Mouse (Mus musculus) lung, postnatal 0 days (tissue): ENCODE measurements around the gene Cdipt. TPM values are rescaled to one million over a fixed set of nuclear protein-coding genes. Genes with fewer than 3 reads are reported as not detected.

Source experiments
- ATAC-seq: fragments of 200-750 bp; cut with Nextera tagmentation; 2 replicates; pipeline ENCODE4 v1.8.0; 2017; ENCODE audit warnings: moderate library complexity
- DNase-seq: peaks from one replicate; pipeline ENCODE4 v3.0.0-alpha.2; 2016; ENCODE audit warnings: low spot score
- H3K27ac ChIP-seq: fragments of 300-500 bp; sonication (generic); 2 replicates; pipeline ENCODE4 v1.5.1; 2014; ENCODE audit warnings: antibody characterized with exemption, mild to moderate bottlenecking, low read length, mixed read lengths
- H3K27me3 ChIP-seq: fragments of 300-500 bp; sonication (generic); replicated peaks from 2 replicates; pipeline ENCODE4 v1.6.1; 2014; ENCODE audit warnings: low read length, mixed read lengths; ENCODE audit not compliant: insufficient read depth
- H3K36me3 ChIP-seq: fragments of 300-500 bp; sonication (generic); 2 replicates; pipeline ENCODE4 v1.6.1; 2014; ENCODE audit warnings: low read length, mixed read lengths; ENCODE audit not compliant: insufficient read depth
- H3K4me1 ChIP-seq: fragments of 300-500 bp; sonication (generic); 2 replicates; pipeline ENCODE4 v1.6.1; 2014; ENCODE audit warnings: antibody characterized with exemption, low read depth, low read length, mixed read lengths; ENCODE audit not compliant: insufficient read depth
- H3K4me2 ChIP-seq: fragments of 300-500 bp; sonication (generic); replicated peaks from 2 replicates; pipeline ENCODE4 v1.6.1; 2014; ENCODE audit warnings: low read depth, mild to moderate bottlenecking, low read length, moderate library complexity, mixed read lengths
- H3K4me3 ChIP-seq: fragments of 300-500 bp; sonication (generic); 2 replicates; pipeline ENCODE4 v1.5.1; 2014; ENCODE audit warnings: low read depth, low read length
- H3K9ac ChIP-seq: fragments of 300-500 bp; sonication (generic); replicated peaks from 2 replicates; pipeline ENCODE4 v1.6.1; 2014; ENCODE audit warnings: low read depth, mild to moderate bottlenecking
- H3K9me3 ChIP-seq: fragments of 300-500 bp; sonication (generic); 2 replicates; pipeline ENCODE4 v1.6.1; 2016; ENCODE audit warnings: low read length, mixed read lengths
- CTCF ChIP-seq: IDR thresholded peaks from 2 replicates; pipeline ENCODE4 v1.5.1; 2016; ENCODE audit warnings: antibody characterized with exemption, mild to moderate bottlenecking
- EP300 ChIP-seq: IDR thresholded peaks from 2 replicates; pipeline ENCODE4 v1.6.1; 2016; ENCODE audit warnings: antibody characterized with exemption, mild to moderate bottlenecking, control low read depth
- WGBS: fragments of 180-500 bp; shearing (Covaris S2); extraction: QIAGEN DNeasy Blood & Tissue Kit; methylation state at CpG from one replicate; pipeline ENCODE4 v1.1.7; 2014; 5-methylcytosine and 5-hydroxymethylcytosine counted together
- polyA plus RNA-seq: library from polyadenylated mRNA; unstranded; fragments of >200 nt; fragmentation: Nextera tagmentation; extraction: Ambion mirVana; gene quantifications from 2 replicates; pipeline ENCODE4 v1.2.1, GENCODE M21; 2015

Gene Cdipt
- polyA plus RNA-seq, 1 experiment from 2014 or later = 164 TPM

DNA sequence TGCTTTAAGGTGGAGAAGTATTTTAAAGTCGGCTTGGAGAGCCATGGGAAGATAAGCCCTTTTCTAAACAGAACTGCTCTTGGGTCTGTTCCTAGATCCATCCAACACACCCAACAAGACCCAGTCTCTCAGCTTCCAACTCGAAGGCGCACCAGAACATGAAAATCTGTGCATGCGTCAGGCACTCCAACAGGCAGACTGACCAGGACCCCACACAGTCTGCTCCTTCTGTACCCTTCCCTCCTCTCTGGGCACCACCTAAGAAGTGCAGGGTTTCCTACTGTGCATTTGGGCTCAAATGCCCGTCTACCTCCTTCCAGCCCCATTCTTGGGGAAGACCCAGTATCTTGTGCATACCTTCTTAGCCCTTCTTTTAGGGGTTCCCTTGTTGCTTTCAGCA, 44.8 kb downstream of the Cdipt start:
- DNase-seq (no peak), ATAC-seq (no peak)
- Histone ChIP-seq H3K4me3 (peak overlapping the region; percentile 26), H3K4me2 (peak overlapping the region; percentile 66), H3K27ac (peak overlapping the region; percentile 26; the same call in 1 of the 2 replicates), H3K27me3 (no peaks in the 10 kb centered on the region), H3K36me3 (no peaks in the 10 kb centered on the region; the same call in 1 of the 2 replicates), H3K9ac (0 out of 2 replicates have a peak overlapping the region, but pooled peaks have one; percentile 20), H3K9me3 (no peaks in the 10 kb centered on the region), H3K4me1 (peaks cover 25% of the 10 kb centered on the region; the same call in 1 of the 2 replicates)
- no peak for TF ChIP-seq EP300
- no peak for TF ChIP-seq CTCF
- 25% methylated on average over 5 of the region's 5 CpGs for WGBS

GRCm38 (mm10) chr7:127020901-127021562, 45.3 kb downstream of the Cdipt start, which contains the start of the genes Gm42742 and Prrt2:
Gene Gm42742, minus strand, starts transcription at chr7:127021097.
Gene Prrt2, minus strand, starts transcription at chr7:127021211.
- H3K4me3 ChIP-seq = peak within 1 kb of the TSS; percentile 26
- peak within 1 kb of the TSS; percentile 26; the same call in 1 of the 2 replicates for H3K27ac ChIP-seq
- WGBS = 2% methylated on average over 32 of the region's 37 CpGs
- no peaks in the 10 kb centered on the region for H3K9me3 ChIP-seq
- DNase-seq = peak; percentile 64
- H3K9ac ChIP-seq = peak within 1 kb of the TSS; percentile 20; the same call in 1 of the 2 replicates
- no peak for ATAC-seq
- peaks cover 22% of the 10 kb centered on the region; the same call in 1 of the 2 replicates for H3K4me1 ChIP-seq
- H3K27me3 ChIP-seq = no peaks in the 10 kb centered on the region
- peak within 1 kb of the TSS; percentile 66 for H3K4me2 ChIP-seq
- TF ChIP-seq CTCF (peak; percentile 9; the same call in 1 of the 2 replicates), EP300 (no peak)
- H3K36me3 ChIP-seq = no peaks in the 10 kb centered on the region; the same call in 1 of the 2 replicates

DNA sequence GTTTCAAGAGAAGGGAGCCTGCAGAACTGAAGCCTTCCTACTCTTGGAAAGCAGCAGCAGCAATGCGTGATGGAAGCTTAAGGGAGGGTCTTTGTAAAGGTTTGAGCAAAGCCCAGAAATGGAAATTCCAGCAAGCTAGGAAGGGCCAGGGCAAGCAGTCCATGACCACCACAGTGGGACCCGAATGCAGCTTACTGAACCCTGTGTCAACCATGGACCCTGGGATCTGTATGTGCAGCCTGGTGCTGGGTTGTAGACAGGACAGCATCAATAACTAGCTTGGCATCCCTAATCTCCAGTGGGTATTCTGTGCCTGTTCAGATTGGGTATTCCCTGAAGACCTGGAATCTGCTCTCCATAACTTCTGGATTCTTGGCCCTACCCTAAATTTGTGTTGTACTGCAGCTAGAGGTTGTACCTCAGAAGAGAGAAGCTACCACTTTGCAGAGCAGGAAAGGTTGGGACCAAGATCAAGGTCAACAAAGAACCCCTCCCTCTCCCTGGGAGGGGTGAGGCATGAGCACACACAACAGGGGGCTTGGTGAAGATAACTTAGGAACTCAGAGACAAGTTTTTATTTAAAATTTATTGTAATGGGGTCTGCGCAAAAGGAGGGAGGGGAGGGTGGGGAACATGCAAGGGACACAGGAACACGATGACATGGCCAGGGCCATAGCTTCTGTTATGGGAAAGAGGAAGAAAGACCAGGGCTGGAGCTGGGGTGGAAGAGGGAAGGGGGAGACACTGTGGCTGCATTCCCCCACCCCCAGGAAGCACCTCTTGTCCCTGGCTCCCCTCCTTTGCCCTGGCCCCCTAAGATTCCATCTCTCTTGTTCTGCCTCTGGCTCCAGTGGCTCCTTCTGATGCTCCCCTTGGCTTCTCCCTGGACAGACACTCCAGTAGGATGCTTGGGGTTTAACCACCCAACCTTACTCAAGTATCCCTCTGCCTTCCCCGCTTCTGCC, 46.1 kb downstream of the Cdipt start:
- 0 out of 2 replicates have a peak overlapping the region, but pooled peaks have one; percentile 20 for H3K9ac ChIP-seq
- H3K27me3 ChIP-seq = no peaks in the 10 kb centered on the region
- WGBS = 39% methylated on average over 4 of the region's 5 CpGs
- H3K27ac ChIP-seq = no peak overlapping the region
- no peak for TF ChIP-seq CTCF
- TF ChIP-seq EP300 = no peak
- no peaks in the 10 kb centered on the region; the same call in 1 of the 2 replicates for H3K36me3 ChIP-seq
- DNase-seq (no peak), ATAC-seq (no peak)
- H3K9me3 ChIP-seq = no peaks in the 10 kb centered on the region
- peak overlapping the region; percentile 66; the same call in 1 of the 2 replicates for H3K4me2 ChIP-seq
- peaks cover 22% of the 10 kb centered on the region; the same call in 1 of the 2 replicates for H3K4me1 ChIP-seq
- H3K4me3 ChIP-seq = peak overlapping the region; percentile 26; the same call in 1 of the 2 replicates

GRCm38 (mm10) chr7:127022528-127023271, 47.0 kb downstream of the Cdipt start:
- Histone ChIP-seq H3K27me3 (no peaks in the 10 kb centered on the region), H3K4me1 (peaks cover 22% of the 10 kb centered on the region; the same call in 1 of the 2 replicates), H3K27ac (0 out of 2 replicates have a peak overlapping the region, but pooled peaks have one; percentile 9), H3K36me3 (no peaks in the 10 kb centered on the region; the same call in 1 of the 2 replicates), H3K9ac (no peak overlapping the region), H3K9me3 (no peaks in the 10 kb centered on the region), H3K4me2 (no peak overlapping the region), H3K4me3 (no peak overlapping the region)
- no peak for DNase-seq
- WGBS = 74% methylated on average over 6 of the region's 7 CpGs
- TF ChIP-seq EP300 = no peak
- no peak for TF ChIP-seq CTCF
- ATAC-seq = no peak

GRCm38 (mm10) chr7:127023272-127023691, 47.6 kb downstream of the Cdipt start:
- peaks cover 22% of the 10 kb centered on the region; the same call in 1 of the 2 replicates for H3K4me1 ChIP-seq
- H3K27me3 ChIP-seq = no peaks in the 10 kb centered on the region
- WGBS = 67% methylated on average over 11 of the region's 13 CpGs
- H3K4me2 ChIP-seq = 0 out of 2 replicates have a peak overlapping the region, but pooled peaks have one; percentile 94
- no peak for TF ChIP-seq CTCF
- no peak for DNase-seq
- H3K4me3 ChIP-seq = no peak overlapping the region
- ATAC-seq = no peak
- no peak overlapping the region for H3K9ac ChIP-seq
- H3K9me3 ChIP-seq = no peaks in the 10 kb centered on the region
- H3K27ac ChIP-seq = no peak overlapping the region
- no peaks in the 10 kb centered on the region; the same call in 1 of the 2 replicates for H3K36me3 ChIP-seq
